In the genomic region with DNA sequence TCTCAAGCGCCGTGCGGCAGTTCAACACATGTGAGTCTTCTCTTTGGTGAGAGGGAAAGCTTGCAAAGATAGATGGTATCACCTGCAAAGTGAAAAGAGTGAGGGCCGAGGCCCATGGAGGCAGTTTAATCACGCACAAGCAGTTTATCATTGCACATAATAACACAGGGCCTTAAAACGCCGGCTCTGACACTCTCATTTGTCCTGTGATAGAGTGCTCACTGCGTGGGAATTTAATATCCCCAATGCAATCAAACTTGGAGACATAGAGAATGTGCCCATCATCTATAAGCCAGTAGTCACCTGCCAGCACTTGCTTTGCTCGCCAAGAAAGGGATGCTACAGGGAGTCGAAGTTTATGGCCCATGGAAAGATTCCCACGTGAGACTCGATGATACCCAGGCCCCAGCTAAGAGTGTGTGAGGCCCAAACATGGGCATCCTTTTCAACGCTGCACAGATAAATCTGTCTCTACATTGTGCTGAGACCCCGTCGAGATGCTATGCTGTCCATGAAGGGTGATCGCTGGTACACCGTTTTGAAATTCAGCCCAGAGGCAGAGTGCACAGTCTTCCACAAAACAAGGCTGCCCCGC, we compare ENCODE assay signal across 18 mouse cellular contexts.
A peak's percentile ranks its signal among the peaks of the same experiment; 100 is the strongest.
DNase-seq lines count a peak whose midpoint lies in the region; ATAC-seq and TF ChIP-seq lines count a peak whose summit lies in the region.
"Had no signal": no experiment of that assay in that cellular context is flagged by ENCODE, and none has a peak within 500 bp of the region (broad histone marks: within the 10 kb centered on the region; RNA-seq: fewer than 3 reads in every experiment).

No protein-coding gene starts in this region.

- no peak for DNase-seq in kidney, adult 11 months
- no peak for DNase-seq in spleen, adult 2 months (ENCODE audit: low read depth in 1 of 2, low spot score in 2 of 2)
- DNase-seq in spleen, postnatal 14 days (ENCODE audit: low spot score in 2 of 2) = no peak
- DNase-seq: adrenal gland, postnatal 14 days; cerebellum, adult 18-20 months; cerebellum, adult 9-11 months; forebrain, postnatal 0 days; gastrocnemius, postnatal 14 days; heart, postnatal 36 days had no signal

- WGBS in hindbrain, embryonic 15.5 days = 81% methylated on average over 18 of the region's 18 CpGs
- 82% methylated on average over 18 of the region's 18 CpGs for WGBS in hindbrain, embryonic 12.5 days
- 55% methylated on average over 18 of the region's 18 CpGs for WGBS in kidney, embryonic 16.5 days
- WGBS in spleen, adult 2 months = 90% methylated on average over 18 of the region's 18 CpGs

- H3K27me3 ChIP-seq in hindbrain, embryonic 15.5 days = no peaks in the 10 kb centered on the region
- no peaks in the 10 kb centered on the region for H3K27me3 ChIP-seq in hindbrain, embryonic 12.5 days
- no peaks in the 10 kb centered on the region for H3K27me3 ChIP-seq in kidney, embryonic 16.5 days (ENCODE audit: insufficient read depth, low read length)
- H3K27me3 ChIP-seq in spleen, adult 2 months (ENCODE audit: control insufficient read depth, insufficient read depth, low read length) = no peaks in the 10 kb centered on the region
- H3K27me3 ChIP-seq: CH12.LX; forebrain, embryonic 13.5 days; heart, embryonic 13.5 days had no signal

- H3K9ac ChIP-seq in hindbrain, embryonic 15.5 days = no peak overlapping the region
- no peak overlapping the region for H3K9ac ChIP-seq in hindbrain, embryonic 12.5 days
- no peak overlapping the region for H3K9ac ChIP-seq in kidney, embryonic 16.5 days (replicated peaks; ENCODE audit: low read length)
- H3K9ac ChIP-seq: forebrain, embryonic 13.5 days; forebrain, postnatal 0 days; heart, embryonic 13.5 days had no signal

- no peaks in the 10 kb centered on the region for H3K9me3 ChIP-seq in hindbrain, embryonic 15.5 days
- H3K9me3 ChIP-seq in hindbrain, embryonic 12.5 days (replicated peaks) = no peaks in the 10 kb centered on the region
- no peaks in the 10 kb centered on the region for H3K9me3 ChIP-seq in kidney, embryonic 16.5 days (ENCODE audit: low read length)
- H3K9me3 ChIP-seq: embryonic facial prominence, embryonic 10.5 days; forebrain, embryonic 13.5 days; heart, embryonic 13.5 days had no signal

- H3K4me1 ChIP-seq in hindbrain, embryonic 15.5 days (replicated peaks) = no peaks in the 10 kb centered on the region
- no peaks in the 10 kb centered on the region for H3K4me1 ChIP-seq in hindbrain, embryonic 12.5 days
- no peaks in the 10 kb centered on the region for H3K4me1 ChIP-seq in kidney, embryonic 16.5 days (ENCODE audit: insufficient read depth, low read length)
- H3K4me1 ChIP-seq in spleen, adult 2 months (ENCODE audit: control insufficient read depth, insufficient read depth, insufficient read length) = no peaks in the 10 kb centered on the region
- H3K4me1 ChIP-seq: embryonic facial prominence, embryonic 10.5 days; forebrain, embryonic 13.5 days had no signal

- no peak overlapping the region for H3K4me2 ChIP-seq in hindbrain, embryonic 15.5 days
- H3K4me2 ChIP-seq in hindbrain, embryonic 12.5 days (replicated peaks) = no peak overlapping the region
- H3K4me2 ChIP-seq in kidney, embryonic 16.5 days (replicated peaks; ENCODE audit: low read depth, low read length) = no peak overlapping the region
- H3K4me2 ChIP-seq: forebrain, embryonic 13.5 days; heart, embryonic 13.5 days had no signal

- TF ChIP-seq CTCF in spleen, adult 2 months (IDR thresholded peaks at IDR 0.05; ENCODE audit: extremely low read depth, insufficient read depth, insufficient read length, insufficient replicate concordance) = no peak

- H3K36me3 ChIP-seq in hindbrain, embryonic 15.5 days = no peaks in the 10 kb centered on the region
- no peaks in the 10 kb centered on the region for H3K36me3 ChIP-seq in hindbrain, embryonic 12.5 days
- H3K36me3 ChIP-seq in kidney, embryonic 16.5 days (ENCODE audit: insufficient read depth, low read length) = no peaks in the 10 kb centered on the region
- no peaks in the 10 kb centered on the region for H3K36me3 ChIP-seq in spleen, adult 2 months (ENCODE audit: control insufficient read depth, insufficient read depth, low read length)
- H3K36me3 ChIP-seq: embryonic facial prominence, embryonic 10.5 days; heart, embryonic 13.5 days had no signal

- TF ChIP-seq POLR2A in spleen, adult 2 months (IDR thresholded peaks at IDR 0.05; ENCODE audit: low read depth, low read length) = no peak

- no peak overlapping the region for H3K27ac ChIP-seq in hindbrain, embryonic 15.5 days (replicated peaks)
- H3K27ac ChIP-seq in hindbrain, embryonic 12.5 days = no peak overlapping the region
- no peak overlapping the region for H3K27ac ChIP-seq in kidney, embryonic 16.5 days (ENCODE audit: low read length)
- H3K27ac ChIP-seq in spleen, adult 2 months (ENCODE audit: insufficient read depth, low read length) = peak overlapping the region; percentile 30; the same call in 1 of the 2 replicates
- H3K27ac ChIP-seq: embryonic facial prominence, embryonic 10.5 days; forebrain, embryonic 13.5 days; heart, embryonic 13.5 days had no signal

- H3K4me3 ChIP-seq in hindbrain, embryonic 15.5 days = no peak overlapping the region
- H3K4me3 ChIP-seq in hindbrain, embryonic 12.5 days = no peak overlapping the region
- no peak overlapping the region for H3K4me3 ChIP-seq in kidney, embryonic 16.5 days (ENCODE audit: low read length)
- H3K4me3 ChIP-seq in spleen, adult 2 months (ENCODE audit: extremely low read depth, insufficient read depth, insufficient read length) = no peak overlapping the region
- H3K4me3 ChIP-seq: embryonic facial prominence, embryonic 10.5 days; forebrain, embryonic 13.5 days; heart, embryonic 13.5 days had no signal

- ATAC-seq in hindbrain, embryonic 15.5 days (ENCODE audit: low FRiP score, low read depth) = peak; percentile 71
- ATAC-seq in hindbrain, embryonic 12.5 days (ENCODE audit: low FRiP score) = no peak
- peak; percentile 35; the same call in 1 of the 2 replicates for ATAC-seq in kidney, embryonic 16.5 days (ENCODE audit: low FRiP score, low TSS enrichment)
- ATAC-seq: activated CD4-positive, CD25-positive, alpha-beta regulatory T cell, adult 4 months; forebrain, embryonic 13.5 days; forebrain, postnatal 0 days; Patski had no signal
